Mouse (Mus musculus): ENCODE measurements at regions not wholly inside any gene's neighbourhood (a gene's known extent, or its start where the extent isn't known, plus 50 kb on each side); places are given as distances from the start of the nearest gene placed in this dataset.
A peak's percentile ranks its signal among the peaks of the same experiment; 100 is the strongest.

DNA sequence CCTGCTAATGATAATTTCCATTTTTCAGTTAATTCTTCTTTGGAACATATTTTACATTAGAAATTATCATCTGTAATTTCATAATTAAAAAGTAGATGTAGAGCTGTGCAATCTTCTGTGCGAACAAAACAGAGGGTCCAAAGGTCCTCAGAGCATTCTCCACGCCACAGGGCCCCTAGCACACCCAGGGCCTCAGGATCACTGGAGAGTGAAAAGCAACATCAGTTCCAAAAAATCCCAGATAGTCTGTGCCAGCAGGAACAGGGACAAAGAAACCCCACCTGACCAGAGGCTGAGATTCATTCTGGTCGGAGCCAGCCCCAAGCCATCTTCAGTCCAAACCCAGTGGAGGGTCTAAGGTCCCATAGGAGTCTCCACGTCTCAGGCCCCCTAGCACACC, 684.7 kb upstream of the Vwc2 start:
- H3K27me3 ChIP-seq = no peaks in the 10 kb centered on the region
- no peaks in the 10 kb centered on the region for H3K9me3 ChIP-seq
- 93% methylated on average over 4 of the region's 4 CpGs for WGBS
- no peak overlapping the region for H3K4me3 ChIP-seq (replicated peaks)
- H3K4me2 ChIP-seq = no peak overlapping the region
- no peak overlapping the region for H3K27ac ChIP-seq
- ATAC-seq (ENCODE audit: low FRiP score) = no peak
- H3K9ac ChIP-seq = no peak overlapping the region
- H3K36me3 ChIP-seq (replicated peaks) = no peaks in the 10 kb centered on the region
- no peaks in the 10 kb centered on the region for H3K4me1 ChIP-seq

DNA sequence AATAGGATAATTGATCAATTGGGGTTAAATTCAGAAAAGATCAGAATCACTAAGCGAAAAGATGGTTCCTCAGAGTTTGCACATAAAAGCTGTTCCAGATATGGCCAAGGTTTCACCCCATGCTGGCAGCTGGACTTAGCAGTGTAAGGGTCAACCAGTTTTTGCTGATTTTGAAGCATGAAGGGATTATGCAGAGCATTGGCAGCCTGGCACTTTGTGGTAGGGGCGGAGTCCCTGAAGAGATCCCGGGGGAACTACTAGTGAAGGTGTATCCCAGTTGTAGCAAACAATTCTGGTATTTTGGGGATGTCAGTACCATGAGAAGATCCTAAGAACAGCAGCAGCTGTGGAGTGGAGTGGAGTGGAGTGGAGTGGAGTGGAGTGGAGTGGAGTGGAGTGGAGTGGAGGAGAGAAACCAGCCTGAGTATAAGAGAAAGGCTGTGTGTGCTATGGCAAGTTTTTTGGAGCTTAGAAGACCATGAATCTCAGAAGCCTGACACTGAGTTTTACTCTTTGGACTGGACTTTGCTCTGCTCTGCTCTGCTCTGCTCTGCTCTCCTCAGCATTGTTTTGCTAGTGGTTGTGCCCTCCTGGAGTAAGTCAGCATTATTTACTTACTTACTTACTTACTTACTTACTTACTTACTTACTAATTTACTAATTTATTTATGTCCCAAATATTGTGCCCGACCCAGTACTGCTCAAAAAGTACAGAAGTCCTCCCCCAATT, 636.5 kb upstream of the Vwc2 start:
- H3K4me1 ChIP-seq = no peaks in the 10 kb centered on the region
- 82% methylated on average over 4 of the region's 4 CpGs for WGBS
- H3K9me3 ChIP-seq = no peaks in the 10 kb centered on the region
- H3K27me3 ChIP-seq = no peaks in the 10 kb centered on the region
- H3K4me2 ChIP-seq = no peak overlapping the region
- no peak overlapping the region for H3K27ac ChIP-seq
- no peak overlapping the region for H3K9ac ChIP-seq
- no peaks in the 10 kb centered on the region for H3K36me3 ChIP-seq (replicated peaks)
- H3K4me3 ChIP-seq (replicated peaks) = no peak overlapping the region
- 0 out of 2 replicates have a peak, but pooled peaks have one; percentile 17 for ATAC-seq (ENCODE audit: low FRiP score)

DNA sequence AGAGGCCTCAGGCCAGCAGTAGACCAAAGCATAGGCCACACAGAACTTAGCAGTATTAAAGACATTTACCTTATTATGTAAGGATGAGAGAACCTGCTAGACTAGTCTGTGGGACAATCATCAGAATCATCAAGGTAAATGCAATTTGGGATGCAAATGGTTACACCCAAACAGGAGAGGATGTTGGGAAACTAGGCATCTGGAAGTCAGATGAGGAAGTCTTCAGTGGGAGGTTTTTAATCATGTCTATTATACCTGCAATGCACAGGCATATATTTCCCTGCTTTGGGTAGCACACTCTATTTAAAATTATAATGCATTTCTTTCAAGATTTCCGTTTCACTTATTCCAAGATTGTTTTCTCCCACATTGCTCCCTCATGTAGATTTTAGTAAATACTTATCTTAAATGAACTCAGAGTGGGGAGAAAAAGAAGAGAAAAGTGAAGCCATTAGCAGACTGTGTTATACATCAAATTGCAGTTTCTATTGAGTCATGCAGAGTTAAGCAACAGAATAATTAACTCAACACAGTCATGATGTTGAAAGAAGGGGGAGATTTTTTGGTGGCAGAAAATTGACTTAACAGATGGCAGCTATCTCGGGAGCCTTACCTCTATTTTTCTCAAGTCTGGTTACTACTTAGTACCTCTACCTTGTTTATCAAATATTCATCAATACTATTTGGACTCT, 632.9 kb upstream of the Vwc2 start:
- Histone ChIP-seq H3K36me3 (replicated peaks) (no peaks in the 10 kb centered on the region), H3K27ac (no peak overlapping the region), H3K4me2 (no peak overlapping the region), H3K4me3 (replicated peaks) (no peak overlapping the region), H3K9me3 (no peaks in the 10 kb centered on the region), H3K27me3 (no peaks in the 10 kb centered on the region), H3K9ac (no peak overlapping the region), H3K4me1 (no peaks in the 10 kb centered on the region)
- WGBS = 87% methylated on average over 2 of the region's 2 CpGs
- no peak for ATAC-seq (ENCODE audit: low FRiP score)

DNA sequence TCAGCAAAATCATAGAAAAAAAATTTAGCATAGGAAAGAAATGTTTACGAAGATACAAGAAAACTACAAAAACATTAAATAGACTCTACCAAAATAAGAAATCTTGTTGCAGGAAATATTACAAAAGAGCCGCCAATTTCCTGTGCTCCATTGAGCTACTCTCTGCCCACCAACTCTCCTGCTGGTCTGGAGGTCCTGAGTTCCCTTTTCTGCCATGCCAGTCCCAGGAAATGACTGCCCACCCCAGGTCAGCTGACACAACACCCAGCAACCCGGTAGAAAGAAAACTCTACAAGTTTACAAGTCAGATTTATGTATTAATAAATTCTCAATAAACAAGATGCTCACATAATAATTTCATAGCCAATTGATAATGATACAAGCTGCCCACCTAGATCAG, 630.0 kb upstream of the Vwc2 start:
- Histone ChIP-seq H3K4me1 (no peaks in the 10 kb centered on the region), H3K36me3 (replicated peaks) (no peaks in the 10 kb centered on the region), H3K27ac (no peak overlapping the region), H3K9ac (no peak overlapping the region), H3K4me2 (no peak overlapping the region), H3K27me3 (no peaks in the 10 kb centered on the region), H3K9me3 (no peaks in the 10 kb centered on the region), H3K4me3 (replicated peaks) (no peak overlapping the region)
- 89% methylated on average over 3 of the region's 3 CpGs for WGBS
- ATAC-seq (ENCODE audit: low FRiP score) = no peak

DNA sequence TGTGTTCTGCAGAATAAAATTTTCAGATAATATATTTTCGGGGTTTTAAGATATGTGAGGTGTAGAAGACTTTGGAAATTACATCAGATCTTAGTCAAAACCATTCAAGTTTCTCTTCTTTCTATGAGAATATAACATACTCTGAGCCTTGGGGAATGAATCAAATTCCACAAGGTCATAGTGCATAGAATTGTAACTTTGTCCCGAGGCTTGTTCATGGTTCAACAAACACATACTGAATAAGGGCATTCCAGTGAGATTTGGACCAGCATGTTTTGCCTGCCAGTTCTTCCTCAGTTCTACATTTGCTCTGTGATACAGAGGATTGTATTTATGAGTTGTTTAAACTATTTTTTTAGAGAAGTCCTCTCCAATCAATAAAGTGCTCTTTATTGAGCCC, 616.6 kb upstream of the Vwc2 start:
- H3K4me1 ChIP-seq = no peaks in the 10 kb centered on the region
- no peak overlapping the region for H3K4me2 ChIP-seq
- no peaks in the 10 kb centered on the region for H3K9me3 ChIP-seq
- H3K4me3 ChIP-seq (replicated peaks) = no peak overlapping the region
- no peaks in the 10 kb centered on the region for H3K36me3 ChIP-seq (replicated peaks)
- 63% methylated on average over 2 of the region's 2 CpGs for WGBS
- H3K9ac ChIP-seq = no peak overlapping the region
- H3K27ac ChIP-seq = no peak overlapping the region
- no peaks in the 10 kb centered on the region for H3K27me3 ChIP-seq
- no peak for ATAC-seq (ENCODE audit: low FRiP score)

DNA sequence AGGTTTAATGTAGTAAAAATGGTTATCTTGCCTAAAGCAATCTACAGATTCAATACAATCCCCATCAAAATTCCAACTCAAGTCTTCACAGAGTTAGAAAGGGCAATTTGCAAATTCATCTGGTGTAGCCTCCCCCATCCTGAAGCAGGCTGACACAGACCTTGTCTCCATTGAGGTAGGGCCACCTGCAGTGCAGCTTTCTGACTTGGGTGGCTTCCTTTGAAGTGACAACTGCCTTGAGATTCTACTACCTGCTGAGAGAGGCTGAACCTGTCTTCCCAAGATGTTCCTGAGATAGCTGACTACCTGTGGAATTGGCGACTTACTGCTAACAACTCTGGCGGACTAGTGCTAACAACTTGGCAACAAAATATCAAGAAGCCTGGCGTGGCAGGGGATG, 602.8 kb upstream of the Vwc2 start:
- no peak for ATAC-seq (ENCODE audit: low FRiP score)
- Histone ChIP-seq H3K9ac (no peak overlapping the region), H3K4me1 (no peaks in the 10 kb centered on the region), H3K4me3 (replicated peaks) (no peak overlapping the region), H3K9me3 (0 out of 2 replicates have a peak, but pooled peaks cover 6% of the 10 kb centered on the region), H3K27ac (no peak overlapping the region), H3K36me3 (replicated peaks) (no peaks in the 10 kb centered on the region), H3K4me2 (no peak overlapping the region), H3K27me3 (no peaks in the 10 kb centered on the region)
- 64% methylated on average over 3 of the region's 3 CpGs for WGBS
